Mouse (Mus musculus) thymus, adult 2 months (tissue): ENCODE measurements around the gene Pde3b.

ENCODE experiments used
- CTCF ChIP-seq: fragments of 200-500 bp; IDR thresholded peaks from 2 replicates; pipeline ENCODE4 v1.5.1; 2012; ENCODE audit warnings: mild to moderate bottlenecking, control low read depth, low read length, moderate library complexity, borderline replicate concordance; ENCODE audit not compliant: control insufficient read depth, poor library complexity, insufficient read depth; ENCODE audit errors: extremely low read depth
- POLR2A ChIP-seq: fragments of 200-500 bp; IDR thresholded peaks from 2 replicates; pipeline ENCODE4 v1.6.1; 2012; ENCODE audit warnings: mild to moderate bottlenecking, low read length, control low read depth, moderate library complexity; ENCODE audit not compliant: control insufficient read depth, poor library complexity, insufficient read depth; ENCODE audit errors: extremely low read depth

GRCm38 (mm10) chr7:114499293-114499692, 84.2 kb downstream of the Pde3b start:
- TF ChIP-seq POLR2A: no peak
- no peak for TF ChIP-seq CTCF
